In genomic region chr1:58503793-58504370, GRCm38 (mm10) we compare ENCODE assay signal across 8 mouse cellular contexts. TPM values are rescaled to one million over a fixed set of nuclear protein-coding genes. Genes with fewer than 3 reads are reported as not detected.
A peak's percentile ranks its signal among the peaks of the same experiment; 100 is the strongest.
DNase-seq lines count a peak whose midpoint lies in the region; ATAC-seq and TF ChIP-seq lines count a peak whose summit lies in the region.

No protein-coding gene starts in this region.

- H3K9ac ChIP-seq in hindbrain, postnatal 0 days (replicated peaks; ENCODE audit: low read length): peak overlapping the region; percentile 92
- peak overlapping the region; percentile 88 for H3K9ac ChIP-seq in neural tube, embryonic 12.5 days

- no peak for DNase-seq in left cerebral cortex, adult 2 months (ENCODE audit: extremely low spot score in 1 of 2, low spot score in 2 of 2)
- no peak for DNase-seq in left cerebral cortex, adult 11 months (ENCODE audit: low spot score)
- peak; percentile 41 for DNase-seq in c-Kit-positive CD71-positive TER-119-negative erythroid progenitor cells, embryonic 14.5 days (ENCODE audit: low read depth)
- no peak for DNase-seq in hindbrain, postnatal 0 days (ENCODE audit: low spot score)
- DNase-seq in retina, postnatal 1 day: no peak
- no peak for DNase-seq in left cerebral cortex, postnatal 10 days (ENCODE audit: extremely low spot score in 1 of 2, low spot score in 2 of 2)
- DNase-seq in layer of hippocampus, postnatal 14 days (ENCODE audit: low spot score in 2 of 2): no peak

- H3K36me3 ChIP-seq in hindbrain, postnatal 0 days (ENCODE audit: insufficient read depth, low read length): peaks cover 17% of the 10 kb centered on the region
- peaks cover 22% of the 10 kb centered on the region for H3K36me3 ChIP-seq in neural tube, embryonic 12.5 days

- peak overlapping the region; percentile 86 for H3K4me3 ChIP-seq in left cerebral cortex, adult 2 months
- H3K4me3 ChIP-seq in hindbrain, postnatal 0 days (ENCODE audit: low read length): peak overlapping the region; percentile 99
- peak overlapping the region; percentile 85 for H3K4me3 ChIP-seq in neural tube, embryonic 12.5 days

- no peak for TF ChIP-seq CTCF in left cerebral cortex, adult 2 months (IDR thresholded peaks at IDR 0.05)
- TF ChIP-seq CTCF in hindbrain, postnatal 0 days (IDR thresholded peaks at IDR 0.05; ENCODE audit: low read depth): no peak

- peak overlapping the region; percentile 82 for H3K4me2 ChIP-seq in hindbrain, postnatal 0 days (ENCODE audit: low read depth, low read length)
- peak overlapping the region; percentile 91 for H3K4me2 ChIP-seq in neural tube, embryonic 12.5 days (replicated peaks)

- H3K4me1 ChIP-seq in hindbrain, postnatal 0 days (ENCODE audit: insufficient read depth, low read length): peaks cover 13% of the 10 kb centered on the region
- H3K4me1 ChIP-seq in neural tube, embryonic 12.5 days: peaks cover 14% of the 10 kb centered on the region

- peak; percentile 5; the same call in 1 of the 2 replicates for ATAC-seq in hindbrain, postnatal 0 days
- ATAC-seq in neural tube, embryonic 12.5 days (ENCODE audit: low FRiP score, low read depth): no peak

- H3K27me3 ChIP-seq in hindbrain, postnatal 0 days (ENCODE audit: insufficient read depth, low read length): no peaks in the 10 kb centered on the region
- no peaks in the 10 kb centered on the region for H3K27me3 ChIP-seq in neural tube, embryonic 12.5 days (replicated peaks)

- H3K9me3 ChIP-seq in hindbrain, postnatal 0 days (ENCODE audit: low read length): 0 out of 2 replicates have a peak, but pooled peaks cover 7% of the 10 kb centered on the region
- peaks cover 17% of the 10 kb centered on the region for H3K9me3 ChIP-seq in neural tube, embryonic 12.5 days

- 29% methylated on average over 9 of the region's 9 CpGs for WGBS in hindbrain, postnatal 0 days
- WGBS in neural tube, embryonic 12.5 days: 35% methylated on average over 9 of the region's 9 CpGs

- H3K27ac ChIP-seq in left cerebral cortex, adult 2 months: peak overlapping the region; percentile 73
- peak overlapping the region; percentile 90; the same call in 1 of the 2 replicates for H3K27ac ChIP-seq in hindbrain, postnatal 0 days
- no peak overlapping the region for H3K27ac ChIP-seq in neural tube, embryonic 12.5 days

- intact Hi-C loops in left cerebral cortex, adult 2 months (cut with DNase I): loop anchor here (2.0 to 10.0 kb wide), 3 partner anchors 59 to 233 kb away; partner anchors contain the start of genes Als2cr12, Nif3l1 and Ppil3
- intact Hi-C loops in left cerebral cortex, postnatal 10 days (cut with DNase I): no loop called here

RNA-seq across cellular contexts. Expression of gene Orc2, which starts 1.0 kb away (rescaled TPM):
- 10 to 100 TPM; 29.1 to 30.2 TPM for total RNA-seq in left cerebral cortex, adult 2 months (2021)
- 82.0 and 236 TPM in 2 replicates for total RNA-seq in hindbrain, postnatal 0 days (2014; rRNA removed)
- polyA plus RNA-seq in hindbrain, postnatal 0 days (2015; fragmentation: Nextera tagmentation; extraction: Ambion mirVana): 20.8 and 23.7 TPM in 2 replicates
- polyA plus RNA-seq in neural tube, embryonic 12.5 days (2016; fragmentation: Nextera tagmentation; extraction: Ambion mirVana): 33.1 and 38.1 TPM in 2 replicates
- total RNA-seq in left cerebral cortex, postnatal 10 days (2021): 10 to 100 TPM; 19.2 to 20.2 TPM
- total RNA-seq in layer of hippocampus, postnatal 14 days (2021): 10 to 100 TPM; 26.8 to 28.3 TPM

RNA-seq across cellular contexts. Expression of gene Ppil3, which starts 58.6 kb away (rescaled TPM):
- total RNA-seq in left cerebral cortex, adult 2 months (2021): 10 to 100 TPM; 23.1 to 25.9 TPM
- 19.4 and 26.4 TPM in 2 replicates for total RNA-seq in hindbrain, postnatal 0 days (2014; rRNA removed)
- 45.9 and 51.4 TPM in 2 replicates for polyA plus RNA-seq in hindbrain, postnatal 0 days (2015; fragmentation: Nextera tagmentation; extraction: Ambion mirVana)
- 45.4 and 50.9 TPM in 2 replicates for polyA plus RNA-seq in neural tube, embryonic 12.5 days (2016; fragmentation: Nextera tagmentation; extraction: Ambion mirVana)
- 10 to 100 TPM; 29.0 to 30.0 TPM for total RNA-seq in left cerebral cortex, postnatal 10 days (2021)
- 10 to 100 TPM; 25.5 to 28.3 TPM for total RNA-seq in layer of hippocampus, postnatal 14 days (2021)

RNA-seq across cellular contexts. Expression of gene Nif3l1, which starts 58.9 kb away (rescaled TPM):
- total RNA-seq in left cerebral cortex, adult 2 months (2021): 10 to 100 TPM; 15.6 to 19.1 TPM
- 26.1 and 28.6 TPM in 2 replicates for total RNA-seq in hindbrain, postnatal 0 days (2014; rRNA removed)
- polyA plus RNA-seq in hindbrain, postnatal 0 days (2015; fragmentation: Nextera tagmentation; extraction: Ambion mirVana): 35.4 and 37.5 TPM in 2 replicates
- polyA plus RNA-seq in neural tube, embryonic 12.5 days (2016; fragmentation: Nextera tagmentation; extraction: Ambion mirVana): 58.2 and 60.4 TPM in 2 replicates
- total RNA-seq in left cerebral cortex, postnatal 10 days (2021): 10 to 100 TPM; 19.9 to 20.3 TPM
- 10 to 100 TPM; 21.4 to 21.8 TPM for total RNA-seq in layer of hippocampus, postnatal 14 days (2021)
